Mouse (Mus musculus): Measurements from ENCODE around the gene Gpr141.
"Not testable (repeated sequence)": the region's sequence is repeated elsewhere in the genome, so short reads cannot be mapped to it uniquely, and the experiment has no call there.

Gpr141 gene

GRCm38 (mm10) chr13:19824071-19824470, at the start of gene Gpr141:
TSS of gene Gpr141 (minus strand) at chr13:19824257.
- no peak for DNase-seq (ENCODE audit: low read depth, low spot score)

GRCm38 (mm10) chr13:19864241-19864640, 40.2 kb upstream of the Gpr141 start:
- DNase-seq (ENCODE audit: low read depth, low spot score), result no peak

DNA sequence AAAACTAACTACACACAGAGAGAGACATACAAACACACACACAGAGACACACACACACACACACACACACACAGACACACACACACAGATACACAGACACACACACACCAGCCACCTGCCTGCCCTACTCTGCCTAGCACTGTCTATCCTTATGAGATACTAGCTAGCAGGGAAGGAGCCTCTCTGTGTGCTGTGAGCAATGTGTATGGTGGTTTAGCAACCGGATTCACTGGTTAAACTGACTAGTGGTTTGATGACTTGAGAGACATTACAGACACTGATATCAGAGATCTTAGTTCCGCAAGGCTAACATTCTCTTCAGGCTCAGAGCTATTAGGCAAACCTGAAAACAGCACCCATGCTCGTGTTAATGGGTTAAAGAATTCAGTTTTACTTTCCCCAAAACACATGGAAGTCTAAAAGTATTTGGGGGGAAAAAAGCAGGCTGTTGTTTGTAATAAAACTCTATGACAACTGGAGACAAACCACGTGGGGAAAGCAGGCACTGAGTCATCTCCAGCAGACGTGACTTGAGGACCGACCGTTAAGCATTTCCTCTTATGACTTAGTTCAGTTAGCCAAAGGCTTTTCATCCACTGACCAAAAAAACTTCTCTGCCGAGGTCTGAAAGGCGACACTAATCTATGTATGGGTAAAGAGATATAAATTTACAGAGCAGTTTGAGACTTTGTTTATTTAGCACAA, 30.7 kb upstream of the Gpr141 start:
- DNase-seq (ENCODE audit: low read depth, low spot score), result no peak

- DNase-seq (ENCODE audit: low read depth, low spot score), result no peak
Measured at GRCm38 (mm10) chr13:19854049-19854448, 30.0 kb upstream of the Gpr141 start.

- DNase-seq (ENCODE audit: low read depth, low spot score), result no peak
Measured at GRCm38 (mm10) chr13:19843448-19843847, 19.4 kb upstream of the Gpr141 start.

DNA sequence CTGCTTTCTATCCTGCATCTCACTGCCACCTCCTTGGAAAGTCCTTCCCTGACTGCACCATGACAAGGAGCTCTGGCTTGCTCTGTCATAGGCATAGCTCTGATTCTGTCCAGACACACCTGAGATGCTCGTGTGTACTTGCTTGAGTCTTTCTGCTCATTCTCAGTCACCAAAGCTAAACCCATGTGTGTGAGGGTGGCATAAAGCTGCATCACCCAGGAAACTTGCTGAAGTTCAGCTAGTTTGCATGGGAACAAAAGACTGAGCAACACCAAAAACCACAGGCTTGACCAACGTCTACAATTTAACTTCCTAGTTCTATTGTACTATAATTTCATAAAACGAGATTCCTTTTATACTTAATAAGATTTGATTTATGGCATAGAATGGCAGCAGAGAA, 18.6 kb upstream of the Gpr141 start:
- DNase-seq (ENCODE audit: low read depth, low spot score), result no peak

GRCm38 (mm10) chr13:19841615-19842014, 17.6 kb upstream of the Gpr141 start:
- DNase-seq (ENCODE audit: low read depth, low spot score), result no peak

- no peak for DNase-seq (ENCODE audit: low read depth, low spot score)
Measured at GRCm38 (mm10) chr13:19840206-19840605, 16.1 kb upstream of the Gpr141 start.

GRCm38 (mm10) chr13:19830560-19830959, 6.5 kb upstream of the Gpr141 start:
- no peak for DNase-seq (ENCODE audit: low read depth, low spot score)

DNA sequence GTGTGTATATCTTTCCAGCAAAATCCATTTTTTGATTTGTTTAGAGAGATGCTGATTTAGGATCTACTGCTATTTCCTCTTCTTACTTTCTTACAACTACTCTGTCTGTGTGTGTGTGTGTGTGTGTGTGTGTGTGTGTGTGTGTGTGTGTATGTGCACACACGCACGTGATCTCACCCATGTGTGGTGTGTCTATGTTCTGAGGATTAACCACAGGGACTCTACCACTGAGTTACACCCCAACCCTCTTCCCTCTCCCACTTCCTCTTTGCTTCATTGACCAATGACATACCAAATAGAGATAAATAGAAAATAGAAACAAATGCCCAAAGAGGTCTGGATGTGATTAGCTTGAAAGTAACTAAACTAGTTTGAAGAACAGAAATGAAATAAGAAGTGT, 4.0 kb upstream of the Gpr141 start:
- no peak for DNase-seq (ENCODE audit: low read depth, low spot score)

DNA sequence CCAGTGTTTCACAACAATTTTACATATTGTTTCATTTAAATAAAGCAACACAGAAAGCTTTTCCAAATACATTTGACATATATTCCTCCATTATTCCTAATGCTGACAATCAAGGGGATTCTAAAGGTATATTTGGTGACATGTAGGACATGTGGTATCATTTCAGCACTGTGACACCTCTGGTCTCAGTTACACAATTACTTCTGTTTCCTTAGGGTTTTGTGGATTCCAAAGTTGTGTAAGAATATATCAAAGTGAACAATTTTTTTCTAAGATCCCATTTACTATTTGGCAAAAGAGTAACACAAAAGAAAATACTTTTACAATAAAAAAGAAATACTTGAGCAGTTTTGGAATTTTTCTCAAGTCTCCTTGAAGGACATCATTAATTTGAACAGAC, 2.4 kb downstream of the Gpr141 start:
- no peak for DNase-seq (ENCODE audit: low read depth, low spot score)

- no peak for DNase-seq (ENCODE audit: low read depth, low spot score)
Measured at GRCm38 (mm10) chr13:19819926-19820325, 4.1 kb downstream of the Gpr141 start.

DNA sequence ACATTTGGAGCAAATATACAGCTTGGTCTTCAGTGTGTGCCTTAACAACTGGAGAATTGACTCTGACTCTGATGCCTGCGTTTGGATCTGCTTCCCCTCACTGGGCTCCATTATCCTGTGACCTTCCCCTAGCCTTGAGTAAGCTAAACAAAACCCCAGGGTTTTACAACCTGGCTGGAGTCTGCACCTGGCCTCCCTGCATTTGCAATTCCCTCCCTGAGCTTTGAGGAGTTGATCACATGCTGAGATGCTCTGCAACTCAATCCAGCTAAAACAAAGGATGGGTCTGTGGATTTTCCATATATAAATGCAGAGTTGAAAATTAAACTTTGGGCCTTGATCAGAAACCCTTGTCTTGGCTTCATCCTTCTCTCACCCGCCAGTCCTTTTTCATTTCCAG, 4.8 kb downstream of the Gpr141 start:
- no peak for DNase-seq (ENCODE audit: low read depth, low spot score)

DNA sequence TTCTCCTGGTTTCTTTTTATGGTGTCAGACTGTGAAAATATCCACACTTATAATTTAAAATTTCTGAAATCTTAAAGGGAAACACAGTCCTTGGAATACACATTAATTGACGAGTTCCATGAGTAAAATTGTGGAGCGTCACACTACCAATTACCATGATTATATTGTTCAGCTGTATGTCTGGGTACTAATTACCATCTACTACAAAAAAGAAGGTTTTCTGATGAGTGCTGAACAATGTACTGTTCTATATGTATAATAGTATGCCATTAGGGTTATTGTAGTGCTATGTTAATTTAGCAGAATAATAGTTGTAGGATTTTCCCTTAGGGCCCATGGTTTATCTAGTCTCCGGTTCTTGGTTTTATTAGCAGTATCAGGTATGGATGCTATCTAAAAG, 29.1 kb downstream of the Gpr141 start:
- no peak for DNase-seq (ENCODE audit: low read depth, low spot score)

DNA sequence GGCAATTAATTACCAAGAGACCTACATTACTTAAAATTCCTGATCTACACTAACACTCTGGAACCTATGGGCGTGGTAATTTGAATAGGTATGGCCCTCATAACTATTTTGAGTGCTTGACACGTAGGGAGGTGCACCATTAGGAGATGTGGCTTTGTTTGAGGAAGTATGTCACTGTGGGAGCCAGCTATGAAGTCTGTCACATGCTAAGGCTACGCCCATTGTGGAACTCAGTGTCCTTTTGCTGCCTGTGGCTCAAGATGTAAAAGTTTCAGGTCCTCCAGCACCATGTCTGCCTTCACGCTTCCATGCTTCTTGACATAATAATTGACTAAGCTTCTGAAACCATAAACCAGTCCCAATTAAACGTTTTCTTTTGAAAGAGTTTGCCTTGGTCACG, 29.6 kb downstream of the Gpr141 start:
- DNase-seq (ENCODE audit: low read depth, low spot score), result no peak

- DNase-seq (ENCODE audit: low read depth, low spot score), result no peak
Measured at GRCm38 (mm10) chr13:19793761-19794160, 30.3 kb downstream of the Gpr141 start.

GRCm38 (mm10) chr13:19787946-19788345, 36.1 kb downstream of the Gpr141 start:
- not testable (repeated sequence) for DNase-seq (ENCODE audit: low read depth, low spot score)

DNA sequence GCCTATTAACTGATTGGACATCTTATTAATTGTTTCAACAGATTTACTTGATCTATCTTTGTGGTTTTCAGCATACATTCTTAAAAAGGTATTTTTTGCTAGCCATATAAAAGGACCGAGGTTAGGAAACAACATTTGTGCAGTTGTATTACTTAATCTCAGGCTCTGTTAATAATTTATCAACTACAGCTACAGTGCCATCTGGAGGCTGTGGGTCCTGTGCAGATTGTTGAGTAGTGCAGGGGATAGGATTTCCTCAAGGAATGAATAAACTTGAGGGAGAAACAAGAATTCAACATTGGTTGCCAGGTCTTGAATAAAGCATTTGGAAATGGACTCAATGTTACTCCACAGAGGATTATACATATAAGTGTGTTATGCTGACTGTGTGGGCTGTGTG, 53.9 kb downstream of the Gpr141 start:
- DNase-seq (ENCODE audit: low read depth, low spot score), result no peak

- no peak for DNase-seq (ENCODE audit: low read depth, low spot score)
Measured at GRCm38 (mm10) chr13:19767202-19767601, 56.9 kb downstream of the Gpr141 start.

DNA sequence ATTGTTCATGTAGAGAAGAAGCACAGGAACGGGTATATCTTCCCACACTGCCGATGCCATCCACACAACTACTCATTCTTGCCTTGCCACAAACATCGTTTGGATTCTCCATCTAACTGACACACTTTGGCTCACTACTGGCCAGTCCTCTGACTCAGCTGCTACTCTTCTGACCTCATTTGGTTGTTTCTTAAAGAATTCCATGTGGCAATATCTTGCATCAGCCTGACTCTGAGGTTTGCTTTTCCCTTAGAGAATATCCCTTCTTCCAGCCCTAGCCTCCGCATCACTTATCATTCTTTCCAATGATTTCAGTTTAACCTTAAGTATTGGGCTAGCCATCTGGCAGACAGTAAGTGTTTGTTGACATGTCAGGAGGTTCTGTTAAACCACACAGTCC, 59.8 kb downstream of the Gpr141 start:
- DNase-seq (ENCODE audit: low read depth, low spot score), result no peak

GRCm38 (mm10) chr13:19763211-19763610, 60.8 kb downstream of the Gpr141 start:
- DNase-seq (ENCODE audit: low read depth, low spot score), result no peak

DNA sequence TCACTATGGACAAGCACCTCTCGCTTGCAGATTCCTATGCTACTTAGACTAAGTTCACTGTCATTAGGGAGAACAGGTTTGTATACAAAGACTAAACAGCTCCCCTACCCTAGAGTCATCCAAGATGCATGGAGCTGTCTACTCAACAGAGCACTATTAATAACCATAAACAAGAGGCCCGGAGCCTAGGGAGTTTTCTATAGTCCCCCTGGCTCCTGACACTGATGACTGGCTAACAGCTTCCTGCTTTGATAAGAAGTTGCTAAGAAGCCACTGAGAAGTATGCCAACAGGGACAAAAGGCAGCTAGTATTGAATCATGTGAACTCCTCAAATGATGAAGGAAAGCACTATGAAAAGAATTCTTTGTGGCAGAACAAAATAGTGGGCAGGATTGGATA, 78.3 kb downstream of the Gpr141 start:
- no peak for DNase-seq (ENCODE audit: low read depth, low spot score)

GRCm38 (mm10) chr13:19744536-19744935, 79.5 kb downstream of the Gpr141 start:
- no peak for DNase-seq (ENCODE audit: low read depth, low spot score)

- no peak for DNase-seq (ENCODE audit: low read depth, low spot score)
Measured at GRCm38 (mm10) chr13:19734597-19734996, 89.5 kb downstream of the Gpr141 start.
